Mouse (Mus musculus) gastrocnemius, postnatal 14 days (tissue): ENCODE results near the gene Lrp2. TPM values are rescaled to one million over a fixed set of nuclear protein-coding genes. Genes with fewer than 3 reads are reported as not detected.
"Not testable (repeated sequence)": the region's sequence is repeated elsewhere in the genome, so short reads cannot be mapped to it uniquely, and the experiment has no call there.

ENCODE experiments used
- DNase-seq: peaks from one replicate; pipeline ENCODE4 v3.0.0; 2021; ENCODE audit warnings: mixed read lengths
- intact Hi-C: fragments of 180-260 bp; cut with DNase I; formaldehyde crosslinking; loops from one replicate; pipeline ENCODE4 v1.15.1; 2025; ENCODE audit warnings: low total_unique reads
- total RNA-seq, 2 experiments: library from RNA; stranded (reverse); gene quantifications; 2 replicates each; pipeline ENCODE4 v1.2.3; 2021

The Lrp2 gene
- total RNA-seq, 2 experiments from 2014 or later = not detected

DNA sequence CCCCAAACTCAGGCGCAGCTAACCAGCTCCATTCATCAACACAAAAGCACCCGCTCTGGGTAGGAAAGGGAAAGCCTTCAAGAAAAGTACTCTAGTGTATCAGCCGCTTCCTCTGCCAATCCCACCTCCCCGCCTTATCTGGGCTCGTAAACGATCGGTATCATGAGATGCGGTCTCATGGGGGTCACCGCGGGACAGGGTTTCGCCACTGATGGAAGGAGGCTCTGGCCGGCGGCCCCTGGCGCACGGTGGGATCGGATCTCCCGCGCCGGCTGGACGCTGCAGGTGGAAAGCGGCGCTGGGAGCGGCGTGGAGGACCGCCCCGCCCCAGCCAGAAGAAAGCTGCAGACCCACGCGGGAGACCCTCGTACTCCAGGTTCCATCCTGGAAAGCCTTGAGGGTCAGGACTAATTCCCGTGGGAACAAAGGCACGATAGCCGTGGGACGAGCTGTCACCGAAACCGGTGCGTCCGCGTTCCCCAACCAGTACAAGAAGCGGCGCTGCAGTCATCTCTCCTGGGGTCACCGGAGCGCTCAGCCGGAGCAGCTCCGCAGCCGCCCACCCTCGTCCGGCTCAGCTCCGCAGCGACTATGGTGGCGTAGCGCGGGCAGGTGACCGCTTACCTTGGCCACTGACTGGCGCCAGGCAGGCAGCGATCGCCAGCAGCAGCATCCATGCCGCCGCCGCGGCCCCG, 527 bp downstream of the Lrp2 start:
- intact Hi-C loops = no loop called here
- no peak for DNase-seq

DNA sequence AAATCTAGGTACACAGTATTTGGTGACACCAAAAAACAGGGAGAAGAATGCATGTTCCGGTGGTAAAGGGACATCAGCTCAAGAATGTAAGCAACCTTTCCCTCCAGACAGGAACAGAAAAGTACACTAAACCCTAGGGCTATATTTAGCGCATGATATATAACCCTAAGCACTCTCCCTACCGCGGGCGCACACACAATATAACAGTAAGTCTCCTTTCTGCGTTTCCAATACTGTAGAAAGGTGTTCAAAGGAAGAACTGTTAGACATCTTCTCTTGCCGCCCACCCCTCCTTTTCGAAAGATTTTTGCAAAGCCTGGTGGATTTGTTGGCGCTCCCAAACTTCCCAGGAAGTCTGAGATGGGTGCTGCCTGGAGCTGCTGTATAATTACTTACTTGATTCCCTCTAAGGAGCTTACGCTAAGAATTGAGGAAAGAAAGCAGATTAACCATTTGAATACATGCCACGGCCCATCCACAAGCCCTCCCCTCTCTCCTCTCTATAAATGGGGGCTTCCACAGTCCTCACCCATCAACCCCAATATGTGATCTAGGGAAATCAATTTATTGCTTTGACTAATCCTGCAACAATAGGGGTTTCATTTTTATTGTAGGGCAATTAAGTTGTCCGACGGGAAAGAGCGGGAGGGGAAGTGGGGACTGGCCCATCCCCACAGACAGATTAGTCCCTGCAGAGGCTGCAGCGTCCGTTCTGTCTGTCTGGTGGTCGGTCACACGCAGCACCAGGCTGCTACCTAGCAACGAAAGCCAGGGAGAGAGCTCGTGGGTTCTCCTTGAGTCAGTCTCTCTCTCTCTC, 1.5 kb downstream of the Lrp2 start:
- intact Hi-C loops = no loop called here
- DNase-seq = no peak

DNA sequence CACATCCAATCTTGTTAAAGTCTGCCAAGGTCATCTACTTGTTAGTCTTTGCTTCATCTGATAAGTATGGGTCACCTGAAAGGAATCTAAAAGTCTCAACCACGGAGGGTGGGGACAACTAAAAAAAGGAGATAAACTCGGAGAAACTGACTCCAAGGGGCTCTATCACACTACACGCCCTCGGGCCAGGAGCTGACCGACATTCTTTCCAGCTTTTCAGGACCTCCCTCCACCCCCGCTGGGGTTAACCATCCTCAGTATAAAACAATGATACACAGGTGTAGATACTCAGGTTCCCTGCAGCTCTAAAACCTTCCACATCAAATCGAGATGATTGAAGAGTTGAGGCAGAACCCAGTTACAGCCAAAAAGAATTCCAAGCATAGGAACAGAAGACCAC, 3.0 kb downstream of the Lrp2 start:
- DNase-seq = no peak
- intact Hi-C loops = no loop called here

DNA sequence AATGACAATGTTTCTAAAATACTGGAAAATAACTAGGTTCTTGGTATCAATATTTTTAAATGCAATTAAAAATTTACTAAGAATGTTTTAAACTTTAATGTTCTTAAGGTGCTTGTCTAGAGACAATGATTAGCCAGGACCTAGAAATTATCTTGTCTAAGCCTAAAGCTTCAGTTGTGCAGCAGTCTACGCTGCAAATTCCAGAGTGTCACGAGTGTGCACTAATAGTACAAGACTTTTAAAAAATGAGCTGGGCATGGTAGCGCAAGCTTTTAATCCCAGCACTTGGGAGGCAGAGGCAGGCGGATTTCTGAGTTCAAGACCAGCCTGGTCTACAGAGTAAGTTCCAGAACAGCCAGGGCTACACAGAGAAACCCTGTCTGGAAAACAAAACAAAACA, 3.8 kb downstream of the Lrp2 start:
- intact Hi-C loops, DNase-seq: not testable (repeated sequence)

DNA sequence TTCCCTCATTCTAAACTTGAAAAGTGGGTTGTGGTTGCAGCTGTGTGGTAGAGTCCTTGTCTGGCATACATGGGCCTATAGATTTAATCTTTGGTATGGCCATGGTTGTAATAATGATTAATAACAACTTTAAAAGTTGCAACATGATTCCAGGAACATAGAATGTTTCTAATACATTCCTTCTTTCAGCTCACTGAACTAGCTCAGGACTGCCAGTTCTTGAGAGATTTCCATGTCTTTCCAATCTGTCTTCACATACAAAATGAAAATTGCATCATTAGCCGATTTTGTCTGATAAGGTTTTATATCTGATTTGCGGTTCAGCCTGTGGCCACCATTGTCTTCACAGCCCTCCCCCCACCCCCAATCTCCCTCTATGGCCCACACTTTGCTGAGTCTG, 5.8 kb downstream of the Lrp2 start:
- intact Hi-C loops = no loop called here
- no peak for DNase-seq

DNA sequence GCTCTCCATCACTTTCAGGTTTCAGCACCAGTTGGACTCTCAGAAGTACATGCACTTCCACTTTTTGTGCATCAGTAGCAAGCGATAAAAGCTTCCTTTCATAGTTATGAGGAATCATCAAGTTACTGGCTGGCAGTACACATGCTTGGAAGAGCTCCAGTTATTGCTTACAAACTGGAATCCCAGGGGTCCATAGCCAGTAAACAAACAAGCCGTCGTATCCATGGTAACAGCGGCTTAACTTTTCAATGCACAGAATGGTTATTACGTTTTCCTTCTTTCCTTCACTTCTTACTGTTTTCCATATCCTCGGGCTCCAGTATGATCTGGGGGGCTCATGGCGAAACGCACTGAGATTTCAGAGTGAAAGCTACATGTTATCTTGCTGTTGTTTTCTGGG, 7.7 kb downstream of the Lrp2 start:
- no peak for DNase-seq
- intact Hi-C loops = no loop called here

DNA sequence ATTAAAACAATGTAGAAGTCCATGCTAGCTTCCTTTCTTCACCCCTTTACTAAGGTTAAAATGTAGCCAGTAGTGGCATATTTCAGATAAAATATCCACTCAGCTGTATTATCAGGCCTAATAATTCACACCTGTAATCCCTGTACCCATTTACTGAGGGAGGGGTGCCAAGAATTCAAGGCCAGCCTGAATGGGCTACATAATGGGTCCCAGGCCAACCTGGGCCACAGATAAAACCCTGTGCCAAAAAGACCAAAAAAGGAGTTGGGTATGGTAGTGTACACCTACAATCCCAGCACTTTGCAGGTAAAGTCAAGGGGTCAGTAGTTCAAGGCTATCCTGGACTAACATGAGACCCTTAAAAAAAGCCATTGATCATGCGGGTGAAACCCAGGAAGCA, 9.3 kb downstream of the Lrp2 start:
- intact Hi-C loops = no loop called here
- no peak for DNase-seq

- intact Hi-C loops = no loop called here
- no peak for DNase-seq
These were observed 10.9 kb downstream of the Lrp2 start for GRCm38 (mm10) chr2:69574934-69575333.

DNA sequence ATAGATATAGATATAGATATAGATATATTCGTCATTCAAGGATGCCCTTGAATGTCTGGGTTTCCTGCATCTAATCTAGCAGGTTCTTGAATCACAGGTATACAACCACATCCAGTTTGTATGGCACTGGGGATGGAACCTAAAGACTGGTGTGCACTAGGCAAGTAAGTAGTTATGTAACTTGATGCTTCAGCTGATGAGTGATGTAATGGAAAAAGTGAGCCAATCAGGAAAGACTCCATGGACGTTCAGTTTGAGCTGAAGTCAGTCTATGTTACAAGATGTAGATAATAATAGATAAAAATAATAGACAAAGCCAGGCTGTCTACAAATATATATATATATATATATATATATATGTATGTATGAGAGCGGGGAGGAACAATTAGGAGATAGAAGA, 11.6 kb downstream of the Lrp2 start:
- DNase-seq = no peak
- intact Hi-C loops = no loop called here

DNA sequence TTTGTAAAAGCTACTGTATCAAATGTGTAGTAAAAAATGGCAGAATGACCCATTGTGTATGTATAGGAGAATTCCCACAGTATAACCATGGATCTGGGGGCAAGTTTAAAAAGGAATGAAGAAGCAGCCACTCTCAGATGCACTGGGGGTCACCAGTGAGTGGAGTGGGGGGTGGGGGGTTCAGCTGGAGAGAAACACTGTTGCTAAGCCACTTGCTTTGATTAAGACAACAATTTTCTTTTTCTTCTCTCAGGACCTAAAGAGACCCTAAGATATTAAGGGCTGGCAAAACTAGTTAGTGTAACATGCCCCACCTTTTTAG, 12.2 kb downstream of the Lrp2 start:
- DNase-seq = no peak
- intact Hi-C loops = no loop called here

DNA sequence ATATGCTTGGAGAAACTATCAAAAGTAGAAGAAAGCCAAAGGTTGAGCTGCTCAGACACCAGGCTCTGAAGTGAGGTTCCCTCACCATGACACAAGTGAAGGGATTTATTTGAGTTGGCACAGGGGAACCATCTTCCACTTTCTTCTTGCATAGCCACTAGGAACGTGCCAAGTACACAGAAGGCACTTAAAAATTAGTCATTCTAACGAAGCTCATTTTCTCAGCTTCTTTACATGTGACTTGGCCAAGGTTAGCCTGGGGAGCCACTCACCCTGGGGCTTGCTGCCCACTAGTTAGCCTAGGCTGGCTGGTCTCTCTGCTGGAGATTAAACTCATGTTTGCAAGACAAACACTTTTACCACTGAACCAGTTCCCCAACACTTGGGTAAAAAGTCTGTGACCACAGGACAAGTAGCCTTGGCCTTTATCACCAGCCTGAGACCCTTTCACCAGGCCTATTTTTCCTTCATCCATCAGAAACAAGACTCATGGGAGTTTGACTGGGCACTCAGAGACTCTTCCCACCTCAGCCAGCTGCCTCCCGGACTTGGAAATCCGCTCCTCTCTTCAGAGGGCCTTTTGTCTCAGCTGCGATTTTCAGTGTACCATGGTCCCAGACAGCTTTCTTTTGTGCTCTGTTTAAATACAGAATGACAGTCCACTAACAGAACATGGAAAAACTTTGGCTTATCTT, 12.7 kb downstream of the Lrp2 start:
- no peak for DNase-seq
- intact Hi-C loops = no loop called here

GRCm38 (mm10) chr2:69570556-69570955, 15.3 kb downstream of the Lrp2 start:
- intact Hi-C loops = no loop called here

GRCm38 (mm10) chr2:69566281-69566680, 19.6 kb downstream of the Lrp2 start:
- intact Hi-C loops = no loop called here
- no peak for DNase-seq

More at GRCm38 (mm10) chr2:69570556-69570955, 15.3 kb downstream of the Lrp2 start:
- no peak for DNase-seq

DNA sequence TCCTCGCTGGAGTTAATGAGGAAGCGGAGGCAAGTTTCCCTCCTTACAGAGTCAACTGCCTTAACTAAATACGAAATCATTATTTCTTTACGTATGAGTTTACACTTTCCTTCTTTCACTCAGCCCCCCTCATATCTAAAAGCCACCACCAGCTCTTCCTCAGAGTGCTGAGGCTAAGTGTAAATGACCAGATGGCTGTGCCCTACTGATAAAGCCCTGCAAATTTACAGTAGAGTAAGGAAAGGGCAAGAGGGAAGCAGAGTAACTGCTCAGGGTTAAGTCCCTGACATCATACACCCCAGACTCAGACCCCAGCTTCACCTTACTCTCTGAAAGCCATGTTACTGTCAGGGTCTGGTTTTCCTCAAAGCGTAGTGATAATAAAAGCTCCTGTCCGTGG, 22.4 kb downstream of the Lrp2 start:
- intact Hi-C loops = no loop called here
- DNase-seq = no peak

DNA sequence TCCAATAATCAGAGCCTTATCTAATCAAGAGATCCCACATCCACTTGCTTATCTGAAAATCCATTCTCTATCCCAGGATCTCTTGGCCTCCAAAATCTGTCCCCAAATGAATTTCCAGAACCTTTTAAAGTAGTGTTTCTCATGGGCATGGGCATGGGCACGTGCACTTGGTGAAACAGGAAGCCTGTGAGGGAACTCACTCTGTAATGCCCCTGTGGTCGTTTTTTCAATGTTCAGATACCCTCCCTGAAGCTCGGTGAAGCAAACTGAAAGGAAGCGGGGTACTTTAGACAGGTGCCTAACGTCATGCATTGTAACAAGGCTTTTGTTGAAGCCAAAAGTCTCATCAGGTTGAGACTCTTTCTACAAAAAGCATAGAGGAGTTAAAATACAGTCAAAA, 23.1 kb downstream of the Lrp2 start:
- DNase-seq = no peak
- intact Hi-C loops = no loop called here

GRCm38 (mm10) chr2:69560221-69560620, 25.6 kb downstream of the Lrp2 start:
- intact Hi-C loops = no loop called here
- no peak for DNase-seq

DNA sequence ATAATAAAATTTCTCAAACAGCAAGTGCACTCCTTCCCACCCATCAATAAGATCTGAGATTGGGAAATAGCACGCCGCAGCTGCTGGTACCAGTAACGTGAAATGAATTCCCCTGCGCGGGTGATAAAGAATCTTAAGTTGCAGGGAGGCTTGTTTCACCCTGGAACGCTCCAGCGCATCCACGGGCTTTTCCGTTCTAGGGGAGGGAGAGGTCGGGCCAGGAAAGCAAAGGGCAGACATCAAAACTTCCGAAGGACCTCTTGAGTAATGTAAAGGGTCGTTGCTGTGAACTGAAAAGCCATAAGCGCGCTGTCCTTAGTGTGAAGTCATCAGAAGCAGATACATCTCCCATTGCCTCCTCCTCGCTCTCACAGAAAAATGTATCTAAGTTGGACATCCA, 26.5 kb downstream of the Lrp2 start:
- DNase-seq = no peak
- intact Hi-C loops = no loop called here

DNA sequence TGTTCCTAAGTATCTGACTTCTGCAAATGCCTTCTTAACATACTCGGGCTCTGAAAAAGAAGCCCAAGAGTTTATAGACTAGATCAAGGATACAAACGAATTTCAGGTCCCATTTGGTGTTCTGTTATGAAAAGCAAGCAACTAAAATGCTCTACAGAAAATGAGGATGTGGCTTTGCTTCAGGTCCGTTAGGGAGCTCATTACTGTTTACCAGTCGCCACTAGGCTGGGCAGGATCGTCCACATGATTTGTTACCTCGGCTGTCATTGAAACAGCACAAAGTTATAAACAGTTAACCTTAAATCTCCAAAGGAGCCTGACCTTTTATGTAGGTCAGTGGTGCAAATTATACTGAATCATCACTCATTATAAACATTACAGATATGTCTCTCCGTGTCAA, 29.2 kb downstream of the Lrp2 start:
- intact Hi-C loops = no loop called here
- no peak for DNase-seq

- intact Hi-C loops = no loop called here
- DNase-seq = no peak
These were observed 34.2 kb downstream of the Lrp2 start for GRCm38 (mm10) chr2:69551639-69552038.

GRCm38 (mm10) chr2:69546823-69547222, 39.0 kb downstream of the Lrp2 start:
- DNase-seq = no peak
- intact Hi-C loops = no loop called here

GRCm38 (mm10) chr2:69536018-69536417, 49.8 kb downstream of the Lrp2 start:
- no peak for DNase-seq
- intact Hi-C loops = no loop called here
